Mouse (Mus musculus) kidney, adult 2 months (tissue): ENCODE measurements around the gene Tinf2.

ENCODE experiments used
- CTCF ChIP-seq: fragments of 200-500 bp; conservative IDR thresholded peaks from 2 replicates; pipeline ENCODE4 v1.5.1; 2011; ENCODE audit warnings: low read depth, mild to moderate bottlenecking, control low read depth, low read length, moderate library complexity, mixed read lengths; ENCODE audit not compliant: insufficient read depth, insufficient read length
- POLR2A ChIP-seq: fragments of 200-500 bp; IDR thresholded peaks from one replicate; pipeline ENCODE4 v1.6.1; 2011; ENCODE audit warnings: low read depth, low read length, control low read depth

DNA sequence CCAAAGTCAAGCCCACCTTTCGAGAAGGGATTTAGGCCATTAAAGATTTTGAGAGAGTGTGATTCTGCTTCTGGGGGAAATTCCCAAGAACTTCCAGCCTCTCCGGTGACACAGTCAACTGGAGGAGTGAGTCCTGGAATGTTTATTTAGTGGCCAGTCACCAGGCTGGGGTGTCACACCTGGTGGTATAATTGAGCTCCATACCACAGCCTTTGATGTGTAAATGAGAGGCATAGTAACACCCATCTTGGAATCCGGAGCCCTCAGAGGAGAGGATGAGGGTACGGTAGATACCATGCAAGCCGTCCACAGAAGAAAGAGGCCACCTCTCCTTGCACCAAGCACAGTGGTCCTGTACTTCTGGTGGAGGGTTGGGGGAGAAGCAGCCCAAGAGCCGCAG is 21.1 kb upstream of the Tinf2 start:
- TF ChIP-seq CTCF (no peak), POLR2A (no peak)
